Mouse (Mus musculus) frontal cortex, postnatal 25 days (tissue): Measurements from ENCODE around the gene Poll.

Source experiments
- DNase-seq, 2 experiments: peaks; one replicate each; pipeline ENCODE4 v3.0.0; 2022; ENCODE audit warnings: low spot score in 2 of 2

The Poll gene

GRCm38 (mm10) chr19:45535214-45535735, 25.1 kb downstream of the Poll start:
- DNase-seq, result no peak

GRCm38 (mm10) chr19:45533617-45534016, 26.7 kb downstream of the Poll start:
- no peak for DNase-seq

- DNase-seq, result no peak
Observed at GRCm38 (mm10) chr19:45531554-45531953, 28.8 kb downstream of the Poll start.

- DNase-seq, result no peak
Observed at GRCm38 (mm10) chr19:45530200-45530995, 29.9 kb downstream of the Poll start.

GRCm38 (mm10) chr19:45529294-45529693, 31.0 kb downstream of the Poll start:
- DNase-seq, result no peak

GRCm38 (mm10) chr19:45527931-45528534, 32.3 kb downstream of the Poll start:
- DNase-seq, result no peak

- no peak for DNase-seq
Observed at GRCm38 (mm10) chr19:45527382-45527781, 32.9 kb downstream of the Poll start.

- no peak for DNase-seq
Observed at GRCm38 (mm10) chr19:45516264-45516663, 44.1 kb downstream of the Poll start.

- no peak for DNase-seq
Observed at GRCm38 (mm10) chr19:45515341-45515740, 45.0 kb downstream of the Poll start.

- DNase-seq, result no peak
Observed at GRCm38 (mm10) chr19:45511406-45511805, 48.9 kb downstream of the Poll start.

- DNase-seq, result no peak
Observed at GRCm38 (mm10) chr19:45510680-45511079, 49.7 kb downstream of the Poll start.

- DNase-seq, result no peak
Observed at GRCm38 (mm10) chr19:45507531-45507930, 52.8 kb downstream of the Poll start.

- DNase-seq, result no peak
Observed at GRCm38 (mm10) chr19:45505446-45505845, 54.9 kb downstream of the Poll start.
